Mouse (Mus musculus): ENCODE data around the gene Alkal2. TPM values are rescaled to one million over a fixed set of nuclear protein-coding genes. Genes with fewer than 3 reads are reported as not detected.

The Alkal2 gene
- total RNA-seq, 1 experiment from 2014 or later: not detected

DNA sequence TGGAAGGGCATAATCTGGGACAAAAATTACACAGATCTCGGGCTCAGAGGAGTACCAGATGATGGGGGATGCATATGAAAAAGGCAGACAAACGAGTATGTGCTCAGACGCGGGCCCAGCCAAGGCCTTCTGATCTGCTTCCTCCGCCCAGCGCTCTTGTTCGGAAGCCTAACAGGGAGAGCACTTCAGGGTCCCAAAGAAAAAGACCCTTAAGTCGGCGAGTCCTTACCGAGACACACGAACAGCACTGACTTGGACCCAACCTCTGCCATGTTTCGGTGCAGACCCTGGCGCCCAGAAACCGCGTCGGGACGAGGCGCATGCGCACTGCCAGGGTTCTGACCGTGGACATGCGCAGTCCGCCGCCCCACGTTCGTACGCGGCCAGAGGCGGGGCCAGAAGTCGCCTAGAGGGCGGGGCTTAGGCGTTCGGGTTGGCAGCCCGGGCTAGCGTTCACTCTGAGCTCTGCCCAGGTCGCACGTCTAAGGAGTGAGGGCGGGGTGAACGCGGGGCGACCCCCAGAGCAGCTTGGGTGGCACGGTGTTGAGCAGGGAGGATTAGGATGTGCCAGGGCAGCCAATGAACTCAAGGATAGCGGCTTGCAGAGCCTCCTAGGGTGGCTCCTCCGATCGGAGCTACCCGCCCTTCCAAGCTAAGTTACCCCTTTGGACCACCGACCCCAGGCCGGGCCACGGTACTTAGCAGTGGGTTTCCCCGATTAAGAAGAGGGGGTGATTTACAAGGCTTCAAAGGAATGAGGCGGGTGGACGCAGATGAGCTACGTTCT is 27.3 kb downstream of the Alkal2 start, which contains the start of the genes Acp1 and Sh3yl1:
TSS of gene Acp1 (minus strand) at position 329 of the 787 bp plus-strand sequence.
TSS of gene Sh3yl1 (plus strand) at position 408 of the 787 bp plus-strand sequence.
- ATAC-seq (replicated peaks in 1 of 2; ENCODE audit: insufficient read depth in 1 of 2, low FRiP score in 2 of 2, low TSS enrichment in 1 of 2, low read depth in 1 of 2, poor library complexity in 2 of 2, severe bottlenecking in 2 of 2): peak; percentile 96

DNA sequence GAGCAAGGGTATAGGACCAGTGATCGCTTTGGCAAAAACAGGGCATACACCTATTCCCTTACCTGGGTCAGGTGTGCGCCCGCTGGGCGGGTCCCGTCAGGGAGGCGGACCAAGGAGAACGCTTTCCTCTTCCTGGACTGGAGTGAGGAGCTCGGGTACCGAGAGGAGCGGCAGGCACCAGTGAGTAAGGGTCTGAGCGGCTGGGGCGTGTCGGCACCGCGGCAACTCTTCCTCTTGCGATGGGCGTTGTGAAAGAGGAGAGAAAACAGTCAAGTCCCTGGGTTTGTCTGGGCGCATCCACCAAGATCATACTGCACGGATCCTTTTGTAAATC is 27.9 kb downstream of the Alkal2 start:
- ATAC-seq (replicated peaks in 1 of 2; ENCODE audit: insufficient read depth in 1 of 2, low FRiP score in 2 of 2, low TSS enrichment in 1 of 2, low read depth in 1 of 2, poor library complexity in 2 of 2, severe bottlenecking in 2 of 2): peak; percentile 49 to 70

DNA sequence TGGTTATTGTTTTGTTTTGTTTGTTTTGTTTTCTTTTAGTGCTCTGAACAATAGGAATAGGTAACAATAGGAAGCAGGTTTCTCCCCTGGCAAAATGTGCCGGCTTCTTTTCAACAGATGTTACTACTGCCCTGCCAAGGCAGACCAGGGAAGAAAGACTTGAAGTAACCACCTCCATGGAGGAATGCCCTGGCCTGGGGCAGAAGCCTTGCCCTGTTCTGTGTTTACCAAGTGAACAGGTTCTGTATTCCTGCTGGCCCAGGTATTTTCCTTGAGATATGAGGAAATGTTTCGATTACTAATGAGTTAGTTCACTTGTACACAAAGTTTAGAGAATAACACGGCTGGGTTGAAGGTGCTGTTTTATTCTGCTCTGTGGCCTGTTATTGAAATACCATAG is 28.7 kb downstream of the Alkal2 start:
- ATAC-seq (replicated peaks in 1 of 2; ENCODE audit: insufficient read depth in 1 of 2, low FRiP score in 2 of 2, low TSS enrichment in 1 of 2, low read depth in 1 of 2, poor library complexity in 2 of 2, severe bottlenecking in 2 of 2): no peak

DNA sequence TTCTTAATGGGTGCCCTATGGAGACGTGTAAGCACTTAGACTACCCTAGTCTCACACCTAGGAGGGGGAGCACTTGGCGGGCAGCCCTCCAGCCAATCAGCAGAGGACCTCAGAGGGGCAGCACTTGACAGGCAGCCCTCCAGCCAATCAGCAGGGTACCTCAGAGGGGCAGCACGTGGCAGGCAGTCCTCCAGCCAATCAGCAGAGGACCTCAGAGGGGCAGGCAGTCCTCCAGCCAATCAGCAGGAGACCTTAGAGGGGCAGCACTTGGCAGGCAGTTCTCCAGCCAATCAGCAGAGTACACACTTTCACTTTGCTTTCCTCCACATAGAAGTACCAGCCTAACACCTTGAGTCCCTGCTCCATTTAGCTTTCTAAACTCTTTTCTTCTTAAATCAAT is 38.3 kb downstream of the Alkal2 start:
- ATAC-seq (replicated peaks in 1 of 2; ENCODE audit: insufficient read depth in 1 of 2, low FRiP score in 2 of 2, low TSS enrichment in 1 of 2, low read depth in 1 of 2, poor library complexity in 2 of 2, severe bottlenecking in 2 of 2): peak; percentile 51 to 69; a peak in 3 of 4 replicates

DNA sequence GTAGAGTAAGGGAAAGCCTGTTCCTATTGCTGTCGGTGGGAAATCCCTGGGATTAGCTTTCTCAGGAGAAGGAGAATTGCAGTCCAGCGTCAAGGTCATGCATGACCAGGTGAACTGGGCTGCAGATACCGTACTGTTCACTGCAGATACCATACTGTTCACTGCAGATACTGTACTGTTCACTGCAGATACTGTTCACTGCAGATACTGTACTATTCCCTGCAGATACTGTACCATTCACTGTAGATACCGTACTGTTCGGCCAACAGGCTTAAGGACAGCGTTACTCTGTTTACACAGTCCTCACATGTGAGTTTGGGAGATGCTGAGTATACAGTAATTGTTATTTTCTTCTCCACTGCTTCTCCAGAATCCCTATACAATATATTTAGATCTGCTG is 44.1 kb downstream of the Alkal2 start:
- no peak for ATAC-seq (replicated peaks in 1 of 2; ENCODE audit: insufficient read depth in 1 of 2, low FRiP score in 2 of 2, low TSS enrichment in 1 of 2, low read depth in 1 of 2, poor library complexity in 2 of 2, severe bottlenecking in 2 of 2)

DNA sequence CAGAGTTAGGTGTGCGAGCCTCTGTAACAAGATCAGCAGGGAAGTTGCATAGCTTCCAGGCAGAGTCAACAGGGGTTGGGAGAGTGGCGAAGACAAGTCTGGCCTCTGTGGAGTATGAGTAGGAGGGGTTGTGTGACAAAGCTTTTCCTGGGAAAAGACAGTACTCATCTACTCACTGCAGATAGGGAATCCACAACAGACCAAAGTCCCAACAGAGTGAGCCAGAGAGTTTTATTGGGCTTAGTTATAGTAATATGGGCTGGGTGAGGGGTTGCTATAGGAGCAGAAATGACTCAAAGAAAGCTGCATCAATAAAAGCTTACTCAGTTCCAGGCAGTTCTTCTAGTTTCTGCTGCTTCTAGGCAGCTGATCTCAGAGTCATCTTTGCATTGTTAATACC is 49.2 kb downstream of the Alkal2 start:
- no peak for ATAC-seq (replicated peaks in 1 of 2; ENCODE audit: insufficient read depth in 1 of 2, low FRiP score in 2 of 2, low TSS enrichment in 1 of 2, low read depth in 1 of 2, poor library complexity in 2 of 2, severe bottlenecking in 2 of 2)

DNA sequence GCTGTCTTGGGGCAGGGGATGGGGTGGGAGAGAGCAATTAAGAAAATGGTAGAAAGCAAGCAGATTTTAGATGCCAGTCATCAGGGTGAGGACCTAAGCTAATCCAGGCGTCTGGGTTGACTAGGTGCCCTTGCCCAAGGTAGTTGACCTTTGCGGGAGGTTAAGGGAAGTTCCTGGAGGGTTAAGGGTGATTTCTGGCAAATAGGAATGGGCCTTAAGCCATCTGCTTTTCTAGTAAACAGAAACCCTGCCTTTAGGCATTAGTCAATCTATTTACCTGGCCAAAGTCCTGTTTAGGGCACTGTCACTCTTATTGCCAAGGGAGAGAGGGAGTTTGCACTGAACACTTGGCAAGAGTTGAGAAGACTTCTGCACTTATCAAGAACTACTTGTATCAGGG is 52.8 kb downstream of the Alkal2 start:
- no peak for ATAC-seq (replicated peaks in 1 of 2; ENCODE audit: insufficient read depth in 1 of 2, low FRiP score in 2 of 2, low TSS enrichment in 1 of 2, low read depth in 1 of 2, poor library complexity in 2 of 2, severe bottlenecking in 2 of 2)

Other genes with a start within 250 kb of the Alkal2 start
- gene Acp1, start 27.3 kb downstream of the Alkal2 start, total RNA-seq (2017): 76.4 and 82.5 TPM in 2 replicates
- gene Sh3yl1, start 27.3 kb downstream of the Alkal2 start, total RNA-seq (2017): 2.4 and 2.6 TPM in 2 replicates
- gene Fam110c, start 189.5 kb downstream of the Alkal2 start, total RNA-seq (2017): 6.2 and 8.3 TPM in 2 replicates

Measured in hematopoietic stem cell, adult 5-6 weeks (primary cell).